Mouse (Mus musculus) neural tube, embryonic 11.5 days (tissue): ENCODE data around the gene Ddah1. TPM values are rescaled to one million over a fixed set of nuclear protein-coding genes. Genes with fewer than 3 reads are reported as not detected.
"Not testable (repeated sequence)": the region's sequence is repeated elsewhere in the genome, so short reads cannot be mapped to it uniquely, and the experiment has no call there.

Experiments used
- ATAC-seq: fragments of 200-750 bp; cut with Nextera tagmentation; 2 replicates; pipeline ENCODE4 v1.8.0; 2017; ENCODE audit warnings: moderate number of reproducible peaks, mild to moderate bottlenecking, moderate TSS enrichment, moderate library complexity; ENCODE audit not compliant: insufficient read depth, low FRiP score, low TSS enrichment
- DNase-seq: peaks from one replicate; pipeline ENCODE4 v3.0.0-alpha.2; 2015; ENCODE audit warnings: low spot score
- H3K27ac ChIP-seq: fragments of 300-500 bp; sonication (generic); 2 replicates; pipeline ENCODE4 v1.5.1; 2014; ENCODE audit warnings: low read depth, mild to moderate bottlenecking, low read length
- H3K27me3 ChIP-seq: fragments of 300-500 bp; sonication (generic); 2 replicates; pipeline ENCODE4 v1.6.1; 2014; ENCODE audit warnings: mild to moderate bottlenecking, low read length, mixed read lengths; ENCODE audit not compliant: control insufficient read depth, insufficient read depth
- H3K36me3 ChIP-seq: fragments of 300-500 bp; sonication (generic); 2 replicates; pipeline ENCODE4 v1.6.1; 2014; ENCODE audit warnings: mild to moderate bottlenecking, low read length, moderate library complexity, mixed read lengths; ENCODE audit not compliant: control insufficient read depth, insufficient read depth
- H3K4me1 ChIP-seq: fragments of 300-500 bp; sonication (generic); 2 replicates; pipeline ENCODE4 v1.6.1; 2014; ENCODE audit warnings: low read length, mixed read lengths; ENCODE audit not compliant: control insufficient read depth, insufficient read depth
- H3K4me2 ChIP-seq: fragments of 300-500 bp; sonication (generic); 2 replicates; pipeline ENCODE4 v1.6.1; 2014; ENCODE audit warnings: low read depth, mild to moderate bottlenecking, moderate library complexity
- H3K4me3 ChIP-seq: fragments of 300-500 bp; sonication (generic); 2 replicates; pipeline ENCODE4 v1.5.1; 2014; ENCODE audit warnings: low read depth, low read length
- H3K9ac ChIP-seq: fragments of 300-500 bp; sonication (generic); 2 replicates; pipeline ENCODE4 v1.6.1; 2014; ENCODE audit warnings: mild to moderate bottlenecking, low read length
- H3K9me3 ChIP-seq: fragments of 300-500 bp; sonication (generic); 2 replicates; pipeline ENCODE4 v1.6.1; 2016; ENCODE audit warnings: low read length; ENCODE audit not compliant: control insufficient read depth
- WGBS: fragments of 180-500 bp; shearing (Covaris S2); extraction: QIAGEN DNeasy Blood & Tissue Kit; methylation state at CpG from one replicate; pipeline ENCODE4 v1.1.7; 2014; 5-methylcytosine and 5-hydroxymethylcytosine counted together
- polyA plus RNA-seq: library from polyadenylated mRNA; unstranded; fragments of >200 nt; fragmentation: Nextera tagmentation; extraction: Ambion mirVana; gene quantifications from 2 replicates; pipeline ENCODE4 v1.2.1, GENCODE M21; 2014

The Ddah1 gene
- polyA plus RNA-seq, 1 experiment from 2014 or later: 43.5 TPM

DNA sequence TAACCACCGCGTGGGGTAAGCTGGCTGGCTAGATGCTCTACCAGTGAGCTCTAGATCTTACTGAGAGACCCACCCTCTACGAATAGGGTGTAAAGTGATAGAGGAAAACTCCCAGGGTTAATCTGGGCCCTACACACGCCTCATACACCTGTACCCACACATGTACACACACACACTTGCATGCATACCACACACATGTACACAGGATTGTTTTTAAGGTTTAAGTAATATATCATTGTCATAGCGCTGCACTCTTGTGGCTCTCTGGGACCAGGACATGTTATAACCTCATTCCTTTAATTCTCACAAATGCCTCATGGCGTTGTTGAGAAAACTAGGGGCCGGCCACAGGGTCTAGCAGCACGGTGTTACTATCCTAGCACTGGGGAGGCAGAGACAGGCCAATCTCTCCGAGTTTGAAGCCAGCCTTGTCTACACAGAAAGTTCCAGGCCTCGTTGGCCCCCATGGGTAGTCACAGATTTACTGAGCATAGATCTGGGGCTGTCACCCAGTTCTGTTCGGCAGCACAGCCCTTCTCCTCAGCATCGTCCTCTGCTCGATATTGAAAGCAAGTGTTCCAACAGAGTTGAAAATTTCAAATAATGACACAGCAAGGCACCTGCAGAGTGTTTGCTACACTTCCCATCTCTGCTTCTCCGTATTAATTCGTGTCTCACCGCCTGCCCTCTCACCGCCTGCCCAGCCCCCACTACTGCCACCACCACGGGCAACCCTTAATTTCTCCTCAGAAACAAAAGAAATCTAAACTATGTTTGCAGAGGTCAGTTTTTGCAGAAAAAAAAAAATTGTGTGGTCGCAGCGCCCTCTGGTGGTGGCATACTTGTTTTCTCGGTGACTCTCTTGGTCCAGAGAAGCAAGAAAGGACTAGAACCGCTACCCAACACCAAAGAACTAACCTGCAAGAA is 146.6 kb downstream of the Ddah1 start:
- H3K27ac ChIP-seq: no peak overlapping the region

DNA sequence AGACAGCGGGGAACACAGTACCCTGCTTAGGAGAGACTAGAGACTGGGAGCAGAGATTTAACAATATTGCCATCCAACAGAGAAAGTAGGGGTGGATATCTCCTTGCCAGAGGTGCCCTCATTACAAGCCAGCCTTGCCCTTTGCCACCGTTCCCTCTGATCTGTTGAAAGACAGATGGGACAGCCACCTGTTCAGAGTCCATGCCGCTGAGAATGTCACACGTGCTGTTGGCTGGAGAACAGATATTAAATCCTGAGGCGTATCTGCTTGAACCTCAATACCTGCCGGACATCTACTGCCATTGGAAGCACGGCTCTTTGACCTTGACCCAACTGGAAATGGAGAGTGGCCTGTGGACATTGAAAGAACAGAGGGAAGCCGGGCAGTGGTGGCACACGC is 148.1 kb downstream of the Ddah1 start:
- no peak for ATAC-seq
- no peak for DNase-seq
- H3K4me2 ChIP-seq: no peak overlapping the region
- no peaks in the 10 kb centered on the region for H3K4me1 ChIP-seq
- no peak overlapping the region for H3K27ac ChIP-seq
- H3K4me3 ChIP-seq: no peak overlapping the region
- 88% methylated on average over 9 of the region's 9 CpGs for WGBS
- no peaks in the 10 kb centered on the region for H3K9me3 ChIP-seq
- H3K9ac ChIP-seq: no peak overlapping the region
- no peaks in the 10 kb centered on the region for H3K36me3 ChIP-seq
- no peaks in the 10 kb centered on the region for H3K27me3 ChIP-seq

More for the DNA sequence above, 146.6 kb downstream of the Ddah1 start:
- DNase-seq: peak; percentile 85
- H3K36me3 ChIP-seq: no peaks in the 10 kb centered on the region
- H3K9ac ChIP-seq: no peak overlapping the region; the same call in 1 of the 2 replicates
- no peaks in the 10 kb centered on the region for H3K27me3 ChIP-seq
- no peaks in the 10 kb centered on the region for H3K4me1 ChIP-seq
- ATAC-seq: peak; percentile 23; the same call in 1 of the 2 replicates
- no peaks in the 10 kb centered on the region for H3K9me3 ChIP-seq
- 57% methylated on average over 22 of the region's 22 CpGs for WGBS
- no peak overlapping the region for H3K4me3 ChIP-seq
- H3K4me2 ChIP-seq: no peak overlapping the region

DNA sequence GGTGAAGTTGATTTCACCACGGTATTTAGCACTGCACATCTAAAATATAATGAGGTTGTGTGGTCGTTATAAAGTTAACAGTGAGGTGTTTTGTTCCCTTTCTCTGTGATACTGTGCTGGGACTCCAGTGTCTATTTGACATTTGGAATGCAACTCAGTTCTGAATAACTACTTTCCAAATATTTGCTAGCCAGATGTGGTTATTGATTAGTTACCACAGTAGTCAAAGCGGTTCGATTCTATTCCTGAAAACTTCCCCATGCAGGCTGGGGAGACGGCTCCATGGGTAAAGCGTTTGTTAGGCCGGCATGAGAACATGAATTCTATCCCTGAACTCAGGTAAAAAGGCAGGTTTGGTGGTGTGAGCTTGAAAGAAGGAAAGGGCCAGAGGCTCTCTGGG is 154.0 kb downstream of the Ddah1 start:
- Histone ChIP-seq H3K27me3 (no peaks in the 10 kb centered on the region), H3K9ac (no peak overlapping the region), H3K9me3 (no peaks in the 10 kb centered on the region), H3K4me3 (no peak overlapping the region), H3K4me1 (no peaks in the 10 kb centered on the region), H3K27ac (no peak overlapping the region), H3K36me3 (no peaks in the 10 kb centered on the region), H3K4me2 (no peak overlapping the region)
- no peak for DNase-seq
- no peak for ATAC-seq
- WGBS: 92% methylated on average over 7 of the region's 7 CpGs

DNA sequence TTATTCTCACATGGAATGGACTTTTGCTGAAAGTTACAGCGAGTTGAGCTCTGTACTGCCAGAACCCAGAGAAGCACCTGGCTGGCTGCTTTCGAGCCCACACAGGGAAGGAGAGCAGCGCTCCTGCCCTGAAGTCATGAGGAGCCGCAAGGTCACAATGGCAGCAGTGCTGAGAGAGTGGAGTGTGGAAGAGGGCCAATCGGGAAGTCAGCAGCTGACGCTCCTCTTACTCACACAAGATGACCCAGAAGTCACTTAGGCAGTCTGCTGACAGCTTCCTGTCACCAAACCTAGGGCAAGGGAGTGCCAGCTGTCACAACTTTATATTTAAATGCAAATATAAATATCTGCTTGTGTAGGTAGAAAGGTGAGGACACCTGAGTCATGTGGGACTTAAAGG is 154.8 kb downstream of the Ddah1 start:
- WGBS: 81% methylated on average over 6 of the region's 6 CpGs

DNA sequence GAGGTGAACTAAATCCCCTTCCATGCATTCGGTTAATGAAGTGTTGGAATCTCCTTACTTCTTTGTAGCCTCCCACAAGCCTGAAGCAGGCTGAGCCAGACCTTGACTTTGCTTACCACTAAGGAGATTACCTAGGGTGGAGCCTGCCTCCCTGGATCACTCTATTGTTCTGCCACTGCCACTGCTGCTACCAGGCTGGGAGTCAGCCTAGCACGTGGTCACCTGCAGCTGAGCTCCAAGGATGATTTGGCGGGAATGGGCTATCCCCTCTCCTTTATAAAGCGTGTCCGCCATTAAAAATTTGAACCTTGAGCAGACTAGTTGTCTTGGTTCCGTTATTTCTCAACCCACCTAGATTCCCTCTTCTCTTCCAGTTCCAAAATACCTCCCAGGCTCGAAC is 155.5 kb downstream of the Ddah1 start:
- not testable (repeated sequence) for H3K27me3 ChIP-seq, H3K9ac ChIP-seq, ATAC-seq, H3K27ac ChIP-seq, H3K4me3 ChIP-seq, H3K4me1 ChIP-seq, H3K36me3 ChIP-seq, DNase-seq, H3K9me3 ChIP-seq, H3K4me2 ChIP-seq
- WGBS: 74% methylated on average over 7 of the region's 7 CpGs

More for the DNA sequence above, 154.8 kb downstream of the Ddah1 start:
- ATAC-seq: no peak
- no peak for DNase-seq
- H3K27me3 ChIP-seq: no peaks in the 10 kb centered on the region
- H3K4me1 ChIP-seq: no peaks in the 10 kb centered on the region
- H3K9me3 ChIP-seq: no peaks in the 10 kb centered on the region
- no peak overlapping the region for H3K4me3 ChIP-seq
- no peaks in the 10 kb centered on the region for H3K36me3 ChIP-seq
- H3K9ac ChIP-seq: no peak overlapping the region
- H3K4me2 ChIP-seq: no peak overlapping the region
- no peak overlapping the region for H3K27ac ChIP-seq

DNA sequence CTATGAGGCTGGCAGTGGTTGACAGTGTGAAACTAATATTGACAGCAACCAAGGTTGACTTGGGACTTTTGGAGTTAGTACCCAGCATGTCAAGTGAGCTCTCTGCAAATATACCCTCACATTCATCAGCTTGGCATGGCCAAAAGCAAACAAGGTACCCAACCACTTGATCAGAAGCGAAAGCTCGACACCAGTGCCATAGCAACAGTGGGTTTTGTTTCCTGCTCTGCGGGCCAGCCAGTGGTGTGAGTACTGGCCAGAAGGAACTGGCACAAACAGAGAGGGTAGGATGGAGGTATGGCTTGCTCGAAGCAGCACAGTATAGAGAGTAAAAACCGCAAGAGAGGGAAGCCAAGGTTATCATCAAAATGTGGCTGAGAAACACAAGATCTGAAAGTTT is 157.9 kb downstream of the Ddah1 start:
- WGBS: 90% methylated on average over 5 of the region's 5 CpGs
- ATAC-seq (no peak), DNase-seq (no peak)
- H3K4me3 ChIP-seq: no peak overlapping the region
- H3K4me1 ChIP-seq: no peaks in the 10 kb centered on the region
- H3K27me3 ChIP-seq: no peaks in the 10 kb centered on the region
- no peaks in the 10 kb centered on the region for H3K9me3 ChIP-seq
- H3K36me3 ChIP-seq: no peaks in the 10 kb centered on the region
- no peak overlapping the region for H3K9ac ChIP-seq
- H3K27ac ChIP-seq: no peak overlapping the region
- no peak overlapping the region for H3K4me2 ChIP-seq

DNA sequence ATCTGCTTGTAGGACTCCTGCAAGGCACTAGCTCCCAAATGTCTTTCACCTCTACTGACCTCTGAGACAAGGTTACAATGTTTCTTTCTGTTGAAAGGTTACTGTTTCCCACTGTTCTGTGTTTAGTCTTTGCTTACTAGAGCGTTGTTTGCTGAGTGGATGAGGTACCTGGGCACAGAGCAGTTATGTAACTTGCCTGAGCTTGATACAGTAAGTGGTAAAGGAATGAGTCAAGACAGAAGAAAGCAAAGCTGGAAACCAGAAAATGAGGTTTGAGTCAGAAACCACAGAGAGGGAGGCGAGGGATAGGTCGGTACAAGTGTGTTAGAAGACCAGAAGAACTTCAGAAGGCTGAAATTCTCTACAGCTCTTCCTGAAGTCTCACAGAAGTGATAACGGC is 158.4 kb downstream of the Ddah1 start:
- H3K4me2 ChIP-seq: no peak overlapping the region
- no peaks in the 10 kb centered on the region for H3K36me3 ChIP-seq
- H3K27me3 ChIP-seq: no peaks in the 10 kb centered on the region
- ATAC-seq: no peak
- 90% methylated on average over 4 of the region's 4 CpGs for WGBS
- DNase-seq: no peak
- no peak overlapping the region for H3K9ac ChIP-seq
- H3K9me3 ChIP-seq: no peaks in the 10 kb centered on the region
- no peaks in the 10 kb centered on the region for H3K4me1 ChIP-seq
- H3K4me3 ChIP-seq: no peak overlapping the region
- no peak overlapping the region for H3K27ac ChIP-seq

DNA sequence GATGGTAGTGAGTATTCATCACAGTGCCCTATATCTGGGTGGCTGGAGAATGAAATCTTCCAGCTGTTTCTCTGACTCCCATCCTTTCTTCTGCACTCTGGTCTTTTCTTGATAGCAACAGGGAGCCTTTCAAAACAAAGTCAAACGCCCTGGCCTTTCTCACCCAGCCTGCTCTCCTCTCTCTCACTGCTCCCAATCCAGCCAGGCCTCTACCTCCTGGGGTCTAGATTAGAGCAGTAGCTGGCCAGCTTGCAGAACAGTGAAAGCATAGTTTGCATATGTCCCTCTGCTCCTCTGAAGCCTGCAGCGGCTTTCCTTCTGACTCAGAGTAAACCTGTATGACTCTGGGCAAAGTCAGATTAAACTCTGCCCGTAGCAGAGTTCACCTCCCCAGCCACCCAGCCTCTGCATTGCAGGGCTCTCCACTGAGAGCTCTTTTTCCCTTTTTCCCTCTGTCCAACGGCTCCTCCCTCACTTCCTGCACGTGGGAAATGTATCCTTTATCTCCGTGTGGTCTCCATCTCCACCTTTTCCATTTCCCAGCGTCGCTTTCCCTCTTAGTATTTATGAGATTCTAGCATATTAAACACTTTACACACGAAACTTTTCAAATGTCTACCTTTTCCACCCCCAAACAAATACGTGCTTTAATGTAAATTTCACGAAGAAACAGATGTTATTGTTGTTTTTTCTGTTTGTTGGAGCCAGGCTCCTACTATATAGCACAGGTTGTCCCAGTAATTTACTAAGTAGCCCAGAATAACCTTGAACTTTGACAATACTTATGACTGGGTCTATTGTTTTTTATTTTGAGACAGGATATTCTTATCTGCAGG is 163.8 kb downstream of the Ddah1 start, which contains the start of gene Bcl10:
Bcl10 (plus strand) TSS at position 786 of the 836 bp plus-strand sequence.
- WGBS: 39% methylated on average over 11 of the region's 11 CpGs
- Histone ChIP-seq H3K27ac (no peak within 1 kb of the TSS), H3K4me1 (peaks cover 6% of the 10 kb centered on the region)

More for the DNA sequence above, 163.8 kb downstream of the Ddah1 start, which contains the start of gene Bcl10:
- ATAC-seq: no peak
- H3K4me2 ChIP-seq: peak within 1 kb of the TSS; percentile 52
- no peaks in the 10 kb centered on the region for H3K9me3 ChIP-seq
- DNase-seq: no peak
- H3K27me3 ChIP-seq: no peaks in the 10 kb centered on the region
- H3K9ac ChIP-seq: 0 out of 2 replicates have a peak within 1 kb of the TSS, but pooled peaks have one; percentile 26
- H3K4me3 ChIP-seq: peak within 1 kb of the TSS; percentile 26
- no peaks in the 10 kb centered on the region for H3K36me3 ChIP-seq
